In the genomic region with DNA sequence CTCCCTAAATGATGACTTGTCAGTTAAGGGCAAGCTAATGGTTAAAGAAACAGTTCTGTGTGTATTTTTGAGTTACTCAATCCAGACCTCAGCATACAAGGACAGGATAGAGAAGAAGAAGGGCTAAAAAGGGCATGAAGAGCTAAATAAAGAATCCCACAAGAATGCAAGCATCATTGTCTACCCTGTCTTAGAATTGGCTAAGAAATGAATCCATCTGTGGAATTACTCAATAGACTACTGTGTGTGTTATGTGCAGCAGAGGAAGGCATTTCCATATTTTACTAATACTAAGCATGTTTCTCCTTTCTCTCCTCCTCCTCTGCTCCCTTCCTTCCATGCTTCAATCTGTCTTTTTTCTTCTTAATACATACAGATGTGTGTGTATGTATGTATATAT, we compare ENCODE assay signal across 51 mouse cellular contexts. TPM values are rescaled to one million over a fixed set of nuclear protein-coding genes. Genes with fewer than 3 reads are reported as not detected.
"Had no signal": no experiment of that assay in that cellular context is flagged by ENCODE, and none has a peak within 500 bp of the region (broad histone marks: within the 10 kb centered on the region; RNA-seq: fewer than 3 reads in every experiment).

No protein-coding gene starts in this region.

- ATAC-seq: hindbrain, embryonic 16.5 days; hindbrain, postnatal 0 days; inflammation-experienced regulatory T-cells, adult 6 months; intestine, embryonic 15.5 days; intestine, embryonic 16.5 days; intestine, postnatal 0 days had no signal

- DNase-seq: heart, postnatal 10 days; heart, postnatal 14 days; heart, postnatal 36 days; heart, postnatal 4 days; kidney, adult 11 months; kidney, adult 18-20 months; kidney, adult 2 months; kidney, adult 8-10 months; kidney, adult 9 months; kidney, postnatal 10 days; kidney, postnatal 14 days; kidney, postnatal 25 days; kidney, postnatal 36 days; kidney, postnatal 4 days; layer of hippocampus, adult 9-11 months; layer of hippocampus, postnatal 36 days had no signal

RNA-seq across cellular contexts. Expression of a gene that starts 0.6 kb away (rescaled TPM):
- total RNA-seq: heart, postnatal 10 days; heart, postnatal 14 days; heart, postnatal 25 days; heart, postnatal 36 days; heart, postnatal 4 days; hematopoietic stem cell, adult 5-6 weeks; hindbrain, postnatal 0 days; layer of hippocampus, adult 18-20 months; layer of hippocampus, adult 2 months; layer of hippocampus, adult 8-10 months; layer of hippocampus, postnatal 10 days; layer of hippocampus, postnatal 14 days; layer of hippocampus, postnatal 25 days; layer of hippocampus, postnatal 36 days; left cerebral cortex, adult 18-20 months; left cerebral cortex, adult 2 months had no signal
- polyA plus RNA-seq: heart, embryonic 11.5 days; heart, embryonic 13.5 days; heart, embryonic 14.5 days; heart, embryonic 15.5 days; heart, embryonic 16.5 days; heart, postnatal 0 days; hindbrain, embryonic 10.5 days; hindbrain, embryonic 11.5 days; hindbrain, embryonic 12.5 days; hindbrain, embryonic 13.5 days; hindbrain, embryonic 14.5 days; hindbrain, embryonic 15.5 days; hindbrain, embryonic 16.5 days; hindbrain, postnatal 0 days; inflammation-experienced regulatory T-cells, adult 6 months; intestine, embryonic 14.5 days; intestine, embryonic 15.5 days; intestine, embryonic 16.5 days; intestine, postnatal 0 days; kidney, adult 2 months; kidney, embryonic 14.5 days; kidney, embryonic 15.5 days; kidney, embryonic 16.5 days; kidney, postnatal 0 days; large intestine, adult 2 months had no signal

RNA-seq across cellular contexts. Expression of a gene that starts 18.0 kb away (rescaled TPM):
- total RNA-seq: heart, postnatal 10 days; heart, postnatal 14 days; heart, postnatal 25 days; heart, postnatal 36 days; hematopoietic stem cell, adult 5-6 weeks; hindbrain, postnatal 0 days had no signal
- polyA plus RNA-seq: heart, embryonic 11.5 days; heart, embryonic 13.5 days; heart, embryonic 14.5 days; heart, embryonic 15.5 days; heart, postnatal 0 days; hindbrain, embryonic 10.5 days; hindbrain, embryonic 12.5 days; inflammation-experienced regulatory T-cells, adult 6 months; intestine, embryonic 14.5 days; intestine, embryonic 15.5 days; intestine, embryonic 16.5 days; intestine, postnatal 0 days; kidney, adult 2 months; kidney, embryonic 16.5 days; large intestine, adult 2 months had no signal

RNA-seq across cellular contexts. Expression of a gene that starts 26.2 kb away (rescaled TPM):
- total RNA-seq: heart, postnatal 10 days; heart, postnatal 14 days; heart, postnatal 25 days; heart, postnatal 36 days; heart, postnatal 4 days; hematopoietic stem cell, adult 5-6 weeks; hindbrain, postnatal 0 days; layer of hippocampus, adult 18-20 months; layer of hippocampus, adult 2 months; layer of hippocampus, adult 8-10 months; layer of hippocampus, postnatal 10 days; layer of hippocampus, postnatal 14 days; layer of hippocampus, postnatal 25 days; layer of hippocampus, postnatal 36 days; left cerebral cortex, adult 18-20 months; left cerebral cortex, adult 2 months had no signal
- polyA plus RNA-seq: heart, embryonic 11.5 days; heart, embryonic 12.5 days; heart, embryonic 13.5 days; heart, embryonic 14.5 days; heart, embryonic 15.5 days; heart, embryonic 16.5 days; heart, postnatal 0 days; hindbrain, embryonic 10.5 days; hindbrain, embryonic 11.5 days; hindbrain, embryonic 12.5 days; hindbrain, embryonic 13.5 days; hindbrain, embryonic 14.5 days; hindbrain, embryonic 15.5 days; hindbrain, embryonic 16.5 days; hindbrain, postnatal 0 days; inflammation-experienced regulatory T-cells, adult 6 months; intestine, embryonic 14.5 days; intestine, embryonic 15.5 days; intestine, embryonic 16.5 days; intestine, postnatal 0 days; kidney, adult 2 months; kidney, embryonic 14.5 days; kidney, embryonic 15.5 days; kidney, embryonic 16.5 days; kidney, postnatal 0 days; large intestine, adult 2 months had no signal

RNA-seq across cellular contexts. Expression of a gene that starts 28.2 kb away (rescaled TPM):
- total RNA-seq: heart, postnatal 10 days; heart, postnatal 14 days; heart, postnatal 25 days; heart, postnatal 36 days; hematopoietic stem cell, adult 5-6 weeks; hindbrain, postnatal 0 days had no signal
- polyA plus RNA-seq: heart, embryonic 11.5 days; heart, embryonic 12.5 days; heart, embryonic 13.5 days; heart, embryonic 14.5 days; heart, embryonic 15.5 days; heart, embryonic 16.5 days; heart, postnatal 0 days; hindbrain, embryonic 11.5 days; hindbrain, embryonic 12.5 days; hindbrain, embryonic 13.5 days; hindbrain, embryonic 14.5 days; hindbrain, embryonic 15.5 days; hindbrain, embryonic 16.5 days; hindbrain, postnatal 0 days; intestine, embryonic 14.5 days; intestine, embryonic 16.5 days; intestine, postnatal 0 days; kidney, adult 2 months; kidney, embryonic 15.5 days; kidney, postnatal 0 days; large intestine, adult 2 months had no signal

RNA-seq across cellular contexts. Expression of a gene that starts 36.1 kb away (rescaled TPM):
- total RNA-seq: heart, postnatal 10 days; heart, postnatal 14 days; heart, postnatal 25 days; heart, postnatal 36 days; heart, postnatal 4 days; hematopoietic stem cell, adult 5-6 weeks; hindbrain, postnatal 0 days; layer of hippocampus, adult 18-20 months; layer of hippocampus, adult 2 months; layer of hippocampus, adult 8-10 months; layer of hippocampus, postnatal 10 days; layer of hippocampus, postnatal 14 days; layer of hippocampus, postnatal 25 days; layer of hippocampus, postnatal 36 days; left cerebral cortex, adult 18-20 months; left cerebral cortex, adult 2 months had no signal
- polyA plus RNA-seq: heart, embryonic 11.5 days; heart, embryonic 12.5 days; heart, embryonic 13.5 days; heart, embryonic 14.5 days; heart, embryonic 15.5 days; heart, embryonic 16.5 days; heart, postnatal 0 days; hindbrain, embryonic 10.5 days; hindbrain, embryonic 11.5 days; hindbrain, embryonic 12.5 days; hindbrain, embryonic 13.5 days; hindbrain, embryonic 14.5 days; hindbrain, embryonic 15.5 days; hindbrain, embryonic 16.5 days; hindbrain, postnatal 0 days; inflammation-experienced regulatory T-cells, adult 6 months; intestine, embryonic 14.5 days; intestine, embryonic 15.5 days; intestine, embryonic 16.5 days; intestine, postnatal 0 days; kidney, adult 2 months; kidney, embryonic 14.5 days; kidney, embryonic 15.5 days; kidney, embryonic 16.5 days; kidney, postnatal 0 days; large intestine, adult 2 months had no signal
